Mouse (Mus musculus) monocyte, adult 5-6 weeks (primary cell): ENCODE data around the gene 1110004F10Rik. TPM values are rescaled to one million over a fixed set of nuclear protein-coding genes. Genes with fewer than 3 reads are reported as not detected.

Experiments
- ATAC-seq: fragments of 153-309, 156-312 bp; replicated peaks from 2 replicates; pipeline ENCODE4 v1.8.0; 2017; ENCODE audit warnings: mild to moderate bottlenecking; ENCODE audit not compliant: low TSS enrichment, insufficient number of reproducible peaks, severe bottlenecking, poor library complexity, low FRiP score
- total RNA-seq: library from RNA; stranded (forward); fragments of 200-1000, 200-491, 200-594 nt; gene quantifications from 3 replicates; pipeline ENCODE4 v1.2.3, GENCODE M21; 2017

The 1110004F10Rik gene
- total RNA-seq, 1 experiment from 2014 or later, result 218 TPM

DNA sequence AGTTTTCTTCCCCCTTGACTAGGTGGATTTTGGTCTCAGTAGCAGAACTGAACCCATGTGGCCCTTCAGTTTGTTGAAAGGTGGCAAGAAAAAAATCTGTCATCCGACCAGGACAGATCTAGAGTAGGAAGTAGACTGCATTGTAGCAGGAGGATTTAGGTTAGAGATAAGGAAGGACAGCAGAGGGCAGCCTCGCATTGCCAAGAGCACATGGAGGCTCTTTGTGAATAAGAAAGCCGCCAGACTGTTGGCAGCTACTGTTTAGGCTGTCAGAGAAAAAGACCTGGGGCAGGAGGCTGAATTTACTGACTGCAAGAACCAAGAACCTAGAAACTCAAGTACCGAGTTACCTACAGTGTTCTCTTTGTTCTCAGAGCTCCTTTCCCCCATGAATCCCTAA is 92.2 kb downstream of the 1110004F10Rik start:
- ATAC-seq, result no peak

- no peak; the same call in 1 of the 2 replicates for ATAC-seq
Observed at GRCm38 (mm10) chr7:116132078-116132477, 92.9 kb downstream of the 1110004F10Rik start.

DNA sequence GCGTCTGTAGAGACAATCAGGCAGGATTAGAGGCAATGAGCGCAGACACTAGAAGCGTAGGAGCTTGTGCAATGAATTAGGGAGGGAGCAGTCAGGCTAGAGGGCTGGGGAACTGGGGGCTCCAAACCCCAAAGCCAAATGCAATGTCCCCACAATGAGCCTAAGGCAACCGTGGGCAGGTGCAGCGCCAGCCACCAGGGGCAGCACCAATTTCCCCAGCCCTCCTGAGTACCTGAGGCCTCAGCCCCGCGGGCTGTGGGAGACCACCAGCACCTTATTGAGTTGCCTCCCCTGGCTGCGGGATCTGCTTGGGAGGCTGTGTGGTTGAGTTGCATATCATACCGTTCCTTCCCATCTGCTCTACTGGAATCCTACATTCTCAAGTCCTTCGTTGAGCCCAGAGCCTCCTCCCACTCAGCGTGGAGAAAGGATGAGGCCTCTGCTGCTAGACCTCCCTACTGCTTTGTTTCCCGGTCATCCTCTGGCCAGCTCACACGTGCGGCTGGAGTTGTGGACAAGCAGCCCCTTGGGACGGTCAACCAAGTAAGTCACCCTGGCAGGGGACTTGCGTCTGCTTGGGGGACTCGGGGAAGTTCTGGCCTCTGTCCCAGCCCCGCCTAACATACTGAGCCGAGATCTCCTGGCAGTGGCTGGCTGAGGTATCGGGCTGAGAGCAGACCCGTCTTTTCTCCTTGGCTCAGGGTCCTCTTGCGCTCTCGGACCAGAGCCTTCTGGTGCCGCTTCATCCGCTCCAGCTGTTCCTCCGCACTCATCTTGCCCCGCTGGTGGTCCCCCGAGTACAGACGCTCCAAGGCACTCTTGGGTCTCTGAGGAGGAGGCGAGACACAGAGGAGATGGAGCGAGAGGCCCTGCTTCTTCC is 95.5 kb downstream of the 1110004F10Rik start:
- ATAC-seq, result no peak

- ATAC-seq, result no peak
Observed at GRCm38 (mm10) chr7:116137149-116137548, 98.0 kb downstream of the 1110004F10Rik start.

- ATAC-seq, result no peak
Observed at GRCm38 (mm10) chr7:116137671-116138070, 98.5 kb downstream of the 1110004F10Rik start.

- ATAC-seq, result no peak
Observed at GRCm38 (mm10) chr7:116145030-116145429, 105.8 kb downstream of the 1110004F10Rik start.

- no peak for ATAC-seq
Observed at GRCm38 (mm10) chr7:116147114-116147513, 107.9 kb downstream of the 1110004F10Rik start.

DNA sequence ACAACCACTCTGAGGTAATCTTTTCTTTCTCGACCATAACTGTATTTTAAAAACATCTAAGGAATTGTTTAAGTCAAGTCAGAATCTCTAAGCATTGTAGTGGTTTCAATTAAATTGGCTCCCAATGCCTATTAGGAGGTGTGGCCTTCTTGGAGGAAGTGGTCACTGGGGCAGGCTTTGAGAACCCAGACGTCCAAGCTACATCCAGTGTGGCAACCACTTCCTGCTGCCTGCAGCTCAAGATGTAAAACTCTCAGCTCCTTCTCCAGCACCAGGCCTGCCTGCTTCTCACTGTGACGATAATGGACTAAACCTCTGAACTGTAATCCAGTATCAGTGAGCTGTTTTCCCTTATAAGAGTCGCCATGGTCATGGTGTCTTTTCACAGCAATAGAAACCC is 110.4 kb downstream of the 1110004F10Rik start:
- no peak for ATAC-seq

GRCm38 (mm10) chr7:116153781-116154368 is 114.7 kb downstream of the 1110004F10Rik start:
- no peak for ATAC-seq

Other genes starting within 250 kb of the 1110004F10Rik start
- 0.29 to 2.1 TPM in 2 of 3 replicates, not detected in the other for gene Sox6, start 601 bp upstream of the 1110004F10Rik start, total RNA-seq
- 0.67 to 1.2 TPM (median 0.75 TPM) in 3 replicates for gene Gm4353, start 45.2 kb downstream of the 1110004F10Rik start, total RNA-seq